Mouse (Mus musculus) spleen, adult 2 months (tissue): ENCODE measurements at regions not wholly inside any gene's neighbourhood (a gene's known extent, or its start where the extent isn't known, plus 50 kb on each side); places are given as distances from the start of the nearest gene placed in this dataset.

Experiments used
- CTCF ChIP-seq: fragments of 200-500 bp; IDR thresholded peaks from 2 replicates; pipeline ENCODE4 v1.5.1; 2011; ENCODE audit warnings: mild to moderate bottlenecking, inconsistent platforms; ENCODE audit not compliant: insufficient read depth, insufficient read length, insufficient replicate concordance; ENCODE audit errors: extremely low read depth
- POLR2A ChIP-seq: fragments of 200-500 bp; IDR thresholded peaks from 2 replicates; pipeline ENCODE4 v1.6.1; 2011; ENCODE audit warnings: low read depth, low read length, inconsistent platforms

- TF ChIP-seq CTCF (no peak), POLR2A (no peak)
Observed at GRCm38 (mm10) chr5:96911550-96912253, 85.8 kb upstream of the Bmp2k start.
